Mouse (Mus musculus) lung, embryonic 16.5 days (tissue): Measurements from ENCODE around the gene Fhl3. TPM values are rescaled to one million over a fixed set of nuclear protein-coding genes. Genes with fewer than 3 reads are reported as not detected.

Experiments
- ATAC-seq: fragments of 200-750 bp; cut with Nextera tagmentation; 2 replicates; pipeline ENCODE4 v1.8.0; 2017; ENCODE audit warnings: low read depth, mild to moderate bottlenecking, moderate library complexity
- H3K27ac ChIP-seq: fragments of 300-500 bp; sonication (generic); 2 replicates; pipeline ENCODE4 v1.5.1; 2014; ENCODE audit warnings: mild to moderate bottlenecking, control low read depth, low read length
- H3K27me3 ChIP-seq: fragments of 300-500 bp; sonication (generic); 2 replicates; pipeline ENCODE4 v1.6.1; 2014; ENCODE audit warnings: low read depth, low read length, mixed read lengths; ENCODE audit not compliant: control insufficient read depth, insufficient read depth
- H3K36me3 ChIP-seq: fragments of 300-500 bp; sonication (generic); 2 replicates; pipeline ENCODE4 v1.6.1; 2014; ENCODE audit warnings: low read length; ENCODE audit not compliant: control insufficient read depth, insufficient read depth
- H3K4me1 ChIP-seq: fragments of 300-500 bp; sonication (generic); replicated peaks from 2 replicates; pipeline ENCODE4 v1.6.1; 2014; ENCODE audit warnings: low read length, mixed read lengths; ENCODE audit not compliant: control insufficient read depth, insufficient read depth
- H3K4me2 ChIP-seq: fragments of 300-500 bp; sonication (generic); 2 replicates; pipeline ENCODE4 v1.6.1; 2014; ENCODE audit warnings: low read depth, low read length, control low read depth
- H3K4me3 ChIP-seq: fragments of 300-500 bp; sonication (generic); 2 replicates; pipeline ENCODE4 v1.5.1; 2014; ENCODE audit warnings: mild to moderate bottlenecking, low read length, control low read depth
- H3K9ac ChIP-seq: fragments of 300-500 bp; sonication (generic); 2 replicates; pipeline ENCODE4 v1.6.1; 2014; ENCODE audit warnings: low read length, control low read depth
- H3K9me3 ChIP-seq: fragments of 300-500 bp; sonication (generic); 2 replicates; pipeline ENCODE4 v1.6.1; 2016; ENCODE audit warnings: low read length; ENCODE audit not compliant: control insufficient read depth
- WGBS: fragments of 180-500 bp; shearing (Covaris S2); extraction: QIAGEN DNeasy Blood & Tissue Kit; methylation state at CpG from one replicate; pipeline ENCODE4 v1.1.7; 2014; 5-methylcytosine and 5-hydroxymethylcytosine counted together
- polyA plus RNA-seq: library from polyadenylated mRNA; unstranded; fragments of >200 nt; fragmentation: Nextera tagmentation; extraction: Ambion mirVana; gene quantifications from 2 replicates; pipeline ENCODE4 v1.2.1, GENCODE M21; 2015

The Fhl3 gene
- polyA plus RNA-seq, 1 experiment from 2014 or later = 8.0 TPM

GRCm38 (mm10) chr4:124693135-124693894 lies 7.2 kb upstream of the Fhl3 start, which contains the start of gene Utp11:
TSS of gene Utp11 (minus strand) at chr4:124693600.
- H3K4me1 ChIP-seq = peaks cover 8% of the 10 kb centered on the region; the same call in 1 of the 2 replicates
- peaks cover 20% of the 10 kb centered on the region for H3K27me3 ChIP-seq
- WGBS = under 1% methylated on average over 43 of the region's 43 CpGs
- peak within 1 kb of the TSS; percentile 84 for H3K4me3 ChIP-seq
- peak within 1 kb of the TSS; percentile 78 for H3K27ac ChIP-seq
- H3K4me2 ChIP-seq = peak within 1 kb of the TSS; percentile 82
- H3K36me3 ChIP-seq = no peaks in the 10 kb centered on the region
- H3K9ac ChIP-seq = peak within 1 kb of the TSS; percentile 84
- no peaks in the 10 kb centered on the region for H3K9me3 ChIP-seq
- ATAC-seq = peak; percentile 95

DNA sequence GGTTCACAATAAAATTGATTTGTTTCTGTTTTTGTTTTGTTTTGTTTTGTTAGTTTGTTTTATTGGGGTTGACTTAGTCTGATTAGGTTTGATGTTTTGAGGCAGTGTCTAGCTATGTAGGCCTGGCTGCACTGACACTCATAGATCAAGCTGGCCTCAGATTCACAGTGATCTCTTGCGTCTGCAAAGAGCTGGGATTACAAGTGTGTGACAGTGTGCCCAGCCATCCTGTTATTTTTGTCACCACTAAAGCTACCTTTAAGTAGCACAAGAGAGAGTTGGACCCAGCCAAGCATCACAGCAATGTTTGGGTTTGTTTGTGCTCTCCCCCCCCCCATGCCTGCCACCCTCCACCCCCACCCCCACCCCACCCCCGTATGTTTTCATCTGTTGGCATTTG lies 5.9 kb upstream of the Fhl3 start:
- Histone ChIP-seq H3K4me2 (no peak overlapping the region), H3K9ac (no peak overlapping the region), H3K4me3 (no peak overlapping the region), H3K4me1 (peaks cover 8% of the 10 kb centered on the region; the same call in 1 of the 2 replicates), H3K9me3 (no peaks in the 10 kb centered on the region), H3K36me3 (no peaks in the 10 kb centered on the region), H3K27ac (no peak overlapping the region), H3K27me3 (peaks cover 23% of the 10 kb centered on the region)
- no peak for ATAC-seq
- WGBS = 82% methylated on average over 2 of the region's 2 CpGs

DNA sequence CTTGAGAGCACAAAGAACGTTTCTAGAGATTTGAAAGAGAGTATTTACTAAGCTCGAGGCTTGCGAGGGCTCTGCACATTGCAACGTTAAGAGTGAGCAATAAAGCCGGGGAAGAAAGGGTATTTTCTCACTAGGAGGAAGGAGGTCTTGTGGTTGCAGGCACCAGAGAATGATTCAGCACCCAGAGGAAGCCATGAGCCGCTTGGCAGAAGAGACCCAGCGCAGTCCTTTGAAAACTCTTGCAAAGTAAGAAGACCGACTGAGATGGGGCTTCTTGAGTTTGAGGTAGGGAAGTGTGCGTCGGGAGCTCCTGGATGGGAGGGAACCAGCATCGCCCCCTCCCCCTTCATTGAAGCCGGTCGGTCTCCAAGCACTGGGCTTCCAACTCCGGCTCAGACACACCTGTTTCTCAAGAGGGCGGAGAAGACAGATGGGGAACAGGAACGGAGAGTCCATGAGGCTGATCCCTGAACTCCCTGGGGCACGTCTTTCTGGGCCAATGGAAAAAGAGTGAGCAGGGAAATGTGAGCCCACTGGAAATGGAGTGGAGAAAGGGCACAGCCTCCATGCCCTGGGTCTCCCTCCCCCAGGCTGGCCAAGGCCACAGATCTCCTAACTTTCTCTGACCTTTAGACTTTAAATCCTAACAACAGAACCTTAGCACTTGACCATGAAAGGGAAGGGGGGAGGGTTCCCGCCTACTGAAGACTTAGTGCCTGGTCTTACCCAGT lies 4.5 kb upstream of the Fhl3 start:
- Histone ChIP-seq H3K36me3 (no peaks in the 10 kb centered on the region), H3K27ac (no peak overlapping the region), H3K4me2 (no peak overlapping the region), H3K9me3 (no peaks in the 10 kb centered on the region), H3K4me3 (no peak overlapping the region), H3K4me1 (peaks cover 14% of the 10 kb centered on the region), H3K9ac (no peak overlapping the region), H3K27me3 (peaks cover 23% of the 10 kb centered on the region)
- WGBS = 12% methylated on average over 18 of the region's 18 CpGs
- no peak for ATAC-seq

DNA sequence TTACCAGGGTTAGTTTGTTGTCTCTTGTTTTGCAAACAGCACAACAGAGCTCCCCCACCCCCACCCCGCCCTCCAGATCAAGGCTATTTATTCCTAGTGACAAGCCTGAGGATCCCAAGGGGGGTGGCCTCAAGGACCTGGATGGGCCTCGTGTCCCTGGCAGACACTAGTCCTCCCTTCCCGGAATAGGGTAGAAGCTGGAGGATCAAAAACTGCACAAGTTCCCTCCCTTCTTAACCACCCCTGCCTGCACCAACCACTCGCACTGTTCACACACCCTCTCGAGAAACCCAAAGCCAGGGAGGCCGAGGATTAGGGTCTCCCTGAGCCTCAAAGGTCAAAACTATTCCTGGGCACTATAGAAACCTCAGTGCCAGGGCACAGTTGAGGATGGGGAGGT lies 710 bp upstream of the Fhl3 start:
- ATAC-seq = no peak
- peaks cover 32% of the 10 kb centered on the region for H3K4me1 ChIP-seq
- H3K9me3 ChIP-seq = no peaks in the 10 kb centered on the region
- no peaks in the 10 kb centered on the region for H3K36me3 ChIP-seq
- H3K9ac ChIP-seq = peak overlapping the region; percentile 85; the same call in 1 of the 2 replicates
- 21% methylated on average over 6 of the region's 6 CpGs for WGBS
- H3K4me3 ChIP-seq = peak overlapping the region; percentile 84
- no peak overlapping the region for H3K27ac ChIP-seq
- H3K27me3 ChIP-seq = peaks cover 23% of the 10 kb centered on the region
- peak overlapping the region; percentile 91 for H3K4me2 ChIP-seq

GRCm38 (mm10) chr4:124701052-124701845 lies 748 bp downstream of the Fhl3 start:
- Histone ChIP-seq H3K27ac (peak overlapping the region; percentile 88), H3K9me3 (no peaks in the 10 kb centered on the region), H3K4me3 (peak overlapping the region; percentile 84), H3K27me3 (peaks cover 11% of the 10 kb centered on the region), H3K4me1 (peaks cover 39% of the 10 kb centered on the region), H3K4me2 (peak overlapping the region; percentile 91), H3K9ac (peak overlapping the region; percentile 85), H3K36me3 (no peaks in the 10 kb centered on the region; the same call in 1 of the 2 replicates)
- WGBS = 3% methylated on average over 22 of the region's 22 CpGs
- ATAC-seq = peak; percentile 18

DNA sequence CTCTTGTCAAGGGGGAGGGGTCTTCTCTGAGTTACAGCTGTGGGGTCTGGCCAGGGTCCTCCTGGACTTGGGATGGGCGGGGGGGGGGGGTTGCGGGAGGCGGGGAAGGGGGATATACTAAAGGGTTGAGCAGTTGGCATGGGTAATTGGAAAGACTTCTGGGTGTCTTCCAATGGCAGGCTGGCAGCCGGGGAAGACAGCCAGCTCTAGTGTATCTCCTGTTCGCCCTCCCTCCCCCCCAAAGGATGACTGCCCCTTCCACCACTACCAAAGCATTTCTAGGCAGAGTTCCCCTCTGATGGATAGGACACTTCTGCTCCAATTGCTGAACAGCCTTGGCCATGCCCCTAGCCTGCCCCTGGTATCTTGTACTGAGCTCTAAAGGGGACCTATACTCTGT lies 1.4 kb downstream of the Fhl3 start:
- Histone ChIP-seq H3K36me3 (no peaks in the 10 kb centered on the region; the same call in 1 of the 2 replicates), H3K4me1 (peaks cover 39% of the 10 kb centered on the region), H3K27ac (no peak overlapping the region), H3K9me3 (no peaks in the 10 kb centered on the region), H3K4me3 (peak overlapping the region; percentile 84), H3K9ac (peak overlapping the region; percentile 13; the same call in 1 of the 2 replicates), H3K4me2 (peak overlapping the region; percentile 91), H3K27me3 (peaks cover 7% of the 10 kb centered on the region)
- 27% methylated on average over 4 of the region's 5 CpGs for WGBS
- no peak for ATAC-seq

DNA sequence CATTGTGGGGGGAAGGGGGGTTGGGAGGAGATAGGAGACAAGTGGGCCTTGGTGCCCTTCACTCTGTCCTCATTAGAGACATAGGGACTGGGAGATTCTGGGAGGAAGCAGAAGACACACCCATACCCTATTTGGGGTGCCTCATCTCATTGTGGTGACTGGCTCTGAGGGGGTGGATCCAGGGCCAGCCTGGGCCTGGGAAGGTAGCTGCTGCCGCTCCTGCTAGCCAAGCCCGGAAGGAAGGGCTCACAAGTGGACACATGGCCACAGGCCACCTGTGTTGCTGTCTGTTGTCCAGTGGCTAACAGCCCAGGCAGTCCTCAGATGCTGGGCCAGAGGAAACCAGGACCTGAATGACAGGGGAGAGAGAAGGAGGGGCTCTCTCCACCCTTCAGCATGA lies 2.9 kb downstream of the Fhl3 start:
- Histone ChIP-seq H3K4me1 (peaks cover 41% of the 10 kb centered on the region), H3K27ac (peak overlapping the region; percentile 94)

DNA sequence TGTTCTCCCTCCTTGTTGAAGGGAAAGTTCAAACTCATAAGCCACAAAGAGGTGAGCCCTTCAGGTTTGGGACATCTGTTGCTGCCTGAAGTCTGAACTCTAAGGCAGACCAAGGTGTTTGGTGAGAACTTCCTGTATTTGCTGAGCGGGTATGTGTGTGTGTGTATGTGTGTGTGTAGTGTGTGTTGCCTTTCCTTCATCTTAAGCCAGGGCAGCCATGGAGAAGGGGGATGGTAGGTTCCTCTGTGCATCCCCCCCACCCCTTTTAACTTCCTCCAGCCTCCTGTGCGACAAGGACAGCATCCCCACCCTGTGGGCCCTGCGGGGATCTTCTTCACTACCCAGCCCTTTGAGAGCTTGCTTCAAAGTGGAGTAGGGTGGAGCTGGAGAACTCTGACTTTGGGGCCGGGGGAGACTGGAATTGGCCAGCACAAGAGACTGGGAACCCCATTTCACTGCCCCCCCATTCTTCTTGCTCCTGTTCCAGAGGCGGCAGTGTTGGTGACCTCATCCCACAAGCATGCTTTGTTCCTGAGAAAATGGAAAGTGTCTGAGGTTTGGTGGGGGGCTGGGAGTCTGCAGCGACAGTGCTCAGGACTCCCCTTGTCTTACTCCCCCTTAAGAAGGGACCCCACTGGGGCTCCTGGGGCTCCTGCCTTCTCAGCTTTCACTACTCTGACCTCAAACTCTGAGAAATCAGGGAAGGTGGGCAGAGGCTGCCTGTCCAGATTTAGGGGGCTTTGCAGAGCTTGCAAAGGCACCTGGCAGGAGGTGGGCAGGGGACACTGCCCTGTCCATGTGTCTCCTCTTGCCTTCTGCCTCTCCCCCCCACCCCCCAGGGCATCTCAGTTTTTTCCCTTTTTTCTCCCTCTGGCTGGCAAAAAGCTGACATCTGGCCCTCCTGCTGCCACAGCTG lies 3.6 kb downstream of the Fhl3 start:
- Histone ChIP-seq H3K27me3 (0 out of 2 replicates have a peak, but pooled peaks cover 1% of the 10 kb centered on the region), H3K4me3 (0 out of 2 replicates have a peak overlapping the region, but pooled peaks have one; percentile 7), H3K4me1 (peaks cover 44% of the 10 kb centered on the region), H3K36me3 (no peaks in the 10 kb centered on the region; the same call in 1 of the 2 replicates), H3K27ac (peak overlapping the region; percentile 94), H3K9me3 (no peaks in the 10 kb centered on the region), H3K9ac (peak overlapping the region; percentile 44), H3K4me2 (peak overlapping the region; percentile 35)
- no peak for ATAC-seq
- whole genome bisulfite sequencing = 3% methylated on average over 6 of the region's 6 CpGs

More for the DNA sequence above, 2.9 kb downstream of the Fhl3 start:
- Histone ChIP-seq H3K4me2 (peak overlapping the region; percentile 35; the same call in 1 of the 2 replicates), H3K27me3 (0 out of 2 replicates have a peak, but pooled peaks cover 3% of the 10 kb centered on the region), H3K36me3 (no peaks in the 10 kb centered on the region; the same call in 1 of the 2 replicates), H3K9me3 (no peaks in the 10 kb centered on the region), H3K4me3 (0 out of 2 replicates have a peak overlapping the region, but pooled peaks have one; percentile 7), H3K9ac (peak overlapping the region; percentile 5; the same call in 1 of the 2 replicates)
- WGBS = 28% methylated on average over 2 of the region's 2 CpGs
- no peak for ATAC-seq
